ENCODE assay signal across 31 mouse cellular contexts in the genomic region with DNA sequence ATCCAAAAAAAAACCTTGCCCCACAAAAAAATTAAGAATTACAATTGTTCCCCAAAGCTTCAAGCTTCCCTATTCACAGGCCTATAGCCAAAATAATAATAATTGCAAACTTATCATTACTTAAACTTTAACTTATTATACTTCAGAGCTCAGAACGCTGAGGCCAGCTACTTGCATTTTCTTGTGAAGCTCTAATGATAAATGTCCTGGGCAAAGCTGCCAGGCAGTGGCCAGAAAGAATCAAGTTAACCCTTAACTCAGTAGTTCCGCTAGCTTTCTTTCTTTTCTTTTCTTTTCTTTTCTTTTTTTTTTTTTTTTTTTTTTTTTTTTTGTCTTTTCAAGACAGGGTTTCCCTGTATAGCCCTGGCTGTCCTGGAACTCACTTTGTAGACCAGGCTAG. TPM values are rescaled to one million over a fixed set of nuclear protein-coding genes. Genes with fewer than 3 reads are reported as not detected.
"Had no signal": no experiment of that assay in that cellular context is flagged by ENCODE, and none has a peak within 500 bp of the region (broad histone marks: within the 10 kb centered on the region; RNA-seq: fewer than 3 reads in every experiment).

No protein-coding gene starts in this region.

RNA-seq across cellular contexts. Expression of a gene that starts 4.4 kb away (rescaled TPM):
- polyA plus RNA-seq: limb, embryonic 10.5 days; limb, embryonic 11.5 days; limb, embryonic 12.5 days; limb, embryonic 14.5 days; limb, embryonic 15.5 days; liver, adult 2 months; liver, embryonic 11.5 days; liver, embryonic 12.5 days; liver, embryonic 13.5 days; liver, embryonic 14.5 days; liver, embryonic 15.5 days; liver, embryonic 16.5 days; liver, postnatal 0 days; lung, adult 2 months; lung, embryonic 14.5 days; lung, embryonic 15.5 days; lung, embryonic 16.5 days; lung, postnatal 0 days; macrophage; midbrain, embryonic 10.5 days; midbrain, embryonic 11.5 days; midbrain, embryonic 12.5 days; midbrain, embryonic 14.5 days; midbrain, embryonic 16.5 days; midbrain, postnatal 0 days; myocyte; neural tube, embryonic 11.5 days; neural tube, embryonic 12.5 days had no signal

RNA-seq across cellular contexts. Expression of a gene that starts 37.2 kb away (rescaled TPM):
- polyA plus RNA-seq: limb, embryonic 10.5 days; limb, embryonic 11.5 days; limb, embryonic 12.5 days; limb, embryonic 13.5 days; limb, embryonic 14.5 days; limb, embryonic 15.5 days; liver, adult 2 months; liver, embryonic 11.5 days; liver, embryonic 12.5 days; liver, embryonic 13.5 days; liver, embryonic 14.5 days; liver, embryonic 15.5 days; liver, embryonic 16.5 days; liver, postnatal 0 days; lung, adult 2 months; lung, embryonic 14.5 days; lung, embryonic 15.5 days; lung, embryonic 16.5 days; lung, postnatal 0 days; macrophage; midbrain, embryonic 10.5 days; midbrain, embryonic 11.5 days; midbrain, embryonic 12.5 days; midbrain, embryonic 13.5 days; midbrain, embryonic 14.5 days; midbrain, embryonic 15.5 days; midbrain, embryonic 16.5 days; midbrain, postnatal 0 days; myocyte; neural tube, embryonic 11.5 days; neural tube, embryonic 12.5 days had no signal

RNA-seq across cellular contexts. Expression of a gene that starts 55.2 kb away (rescaled TPM):
- polyA plus RNA-seq: limb, embryonic 10.5 days; limb, embryonic 11.5 days; limb, embryonic 12.5 days; limb, embryonic 13.5 days; limb, embryonic 14.5 days; limb, embryonic 15.5 days; liver, adult 2 months; liver, embryonic 11.5 days; liver, embryonic 12.5 days; liver, embryonic 13.5 days; liver, embryonic 14.5 days; liver, embryonic 15.5 days; liver, embryonic 16.5 days; liver, postnatal 0 days; lung, adult 2 months; lung, embryonic 14.5 days; lung, embryonic 15.5 days; lung, embryonic 16.5 days; lung, postnatal 0 days; macrophage; midbrain, embryonic 10.5 days; midbrain, embryonic 11.5 days; midbrain, embryonic 12.5 days; midbrain, embryonic 13.5 days; midbrain, embryonic 14.5 days; midbrain, embryonic 15.5 days; midbrain, embryonic 16.5 days; midbrain, postnatal 0 days; myocyte; neural tube, embryonic 11.5 days; neural tube, embryonic 12.5 days had no signal
